Mouse (Mus musculus) thymus, adult 18-20 months (tissue): ENCODE measurements at regions not wholly inside any gene's neighbourhood (a gene's known extent, or its start where the extent isn't known, plus 50 kb on each side); places are given as distances from the start of the nearest gene placed in this dataset.

Experiments
- DNase-seq, 2 experiments: peaks; one replicate each; pipeline ENCODE4 v3.0.0; 2022; ENCODE audit warnings: mixed read lengths in 2 of 2

DNA sequence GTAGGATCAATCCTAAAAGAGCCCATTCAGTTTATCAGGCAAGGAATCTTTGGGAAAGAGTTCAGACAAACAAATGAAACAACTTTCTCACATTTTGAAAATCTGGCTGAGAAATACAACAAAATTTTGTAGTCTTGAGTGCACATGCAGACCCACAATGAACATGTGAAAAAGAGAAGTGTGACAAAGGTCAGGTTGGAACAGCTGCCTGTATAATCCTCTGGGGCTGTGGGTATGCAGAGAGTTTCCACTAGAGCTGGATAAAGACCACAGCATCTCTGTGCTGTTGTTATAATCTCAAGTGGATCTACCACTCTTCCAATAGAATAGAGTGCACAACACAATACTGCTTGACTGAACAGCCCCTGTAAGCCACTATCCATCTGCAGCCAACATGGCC, 482.3 kb downstream of the Irx1 start:
- no peak for DNase-seq

DNA sequence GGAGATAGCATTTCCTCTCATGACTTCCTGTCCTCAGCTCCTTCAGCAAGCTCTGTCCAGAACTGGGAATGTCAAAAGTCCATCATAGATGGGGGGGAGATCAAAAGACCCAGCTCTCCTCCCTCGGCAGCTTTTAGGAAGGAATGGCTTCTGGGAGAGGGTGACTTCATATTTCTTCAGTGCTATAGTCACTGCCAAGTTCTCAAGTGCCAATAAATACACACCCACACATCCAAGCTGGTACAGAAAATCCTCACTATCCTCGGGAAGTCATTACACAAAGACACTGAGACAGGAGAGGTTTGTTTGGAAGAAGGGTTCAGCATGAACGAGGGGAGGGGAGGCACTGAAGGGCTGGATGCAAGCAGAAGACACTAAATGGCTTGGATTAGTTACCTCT, 502.0 kb downstream of the Irx1 start:
- no peak for DNase-seq

DNA sequence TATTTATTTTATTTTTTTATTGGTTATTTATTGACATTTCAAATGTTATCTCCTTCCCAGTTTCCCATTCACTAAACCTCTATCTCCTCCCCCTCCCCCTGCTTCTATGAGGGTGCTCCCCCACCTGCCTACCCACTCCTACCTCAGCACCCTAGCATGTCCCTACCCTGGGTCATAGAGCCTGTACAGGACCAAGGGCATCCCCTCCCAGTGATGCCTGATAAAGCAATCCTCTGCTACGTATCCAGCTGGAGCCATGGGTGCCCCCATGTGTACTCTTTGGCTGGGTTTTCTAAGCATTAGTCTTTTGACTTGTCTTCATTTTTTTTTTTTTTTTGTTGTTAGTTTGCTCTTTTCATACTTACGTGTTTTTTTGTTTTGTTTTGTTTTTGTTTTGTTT, 502.9 kb downstream of the Irx1 start:
- DNase-seq = no peak

DNA sequence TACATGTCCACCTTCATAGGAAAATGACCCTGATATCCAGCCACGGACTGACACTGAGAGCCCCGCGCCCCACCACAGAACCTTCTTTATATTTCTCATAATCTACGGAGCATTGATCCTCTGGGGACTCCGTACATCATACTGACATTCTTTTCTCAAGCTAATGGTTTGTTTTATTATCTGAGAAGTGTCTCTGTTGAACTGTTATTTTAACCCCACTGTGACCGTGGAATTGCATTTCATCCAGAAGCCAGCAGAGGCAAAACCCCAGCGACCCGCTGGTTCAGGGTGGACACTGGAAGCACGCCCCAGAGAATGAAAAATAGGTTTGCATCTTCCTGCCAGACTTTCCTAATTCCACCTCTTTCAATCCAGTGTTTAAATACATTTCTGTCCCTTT, 503.4 kb downstream of the Irx1 start:
- no peak for DNase-seq

DNA sequence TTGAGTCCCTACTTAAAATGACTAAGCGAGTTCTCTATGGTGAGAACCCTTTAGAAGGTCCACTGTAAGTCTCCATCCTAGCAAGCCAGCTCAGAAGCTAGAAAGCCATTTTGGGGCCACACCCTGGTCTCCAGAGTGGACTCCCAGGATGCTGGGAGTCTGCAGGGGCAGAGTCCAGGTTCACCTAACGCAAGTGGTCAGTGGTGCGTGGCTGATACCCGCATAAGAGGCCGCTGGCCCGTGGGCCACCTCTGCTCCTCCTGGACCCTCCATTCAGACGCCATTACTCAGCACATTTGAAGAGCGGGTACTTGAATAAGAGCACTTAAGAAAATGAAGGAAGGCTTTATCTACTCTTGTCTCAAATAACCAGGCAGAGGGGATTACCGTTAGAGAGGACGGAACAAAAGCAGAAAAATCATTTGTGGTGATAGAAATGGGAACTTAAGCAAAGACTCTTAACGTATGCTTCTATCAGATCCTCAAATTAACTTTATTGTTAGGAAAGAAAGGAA, 504.4 kb downstream of the Irx1 start:
- DNase-seq = no peak

DNA sequence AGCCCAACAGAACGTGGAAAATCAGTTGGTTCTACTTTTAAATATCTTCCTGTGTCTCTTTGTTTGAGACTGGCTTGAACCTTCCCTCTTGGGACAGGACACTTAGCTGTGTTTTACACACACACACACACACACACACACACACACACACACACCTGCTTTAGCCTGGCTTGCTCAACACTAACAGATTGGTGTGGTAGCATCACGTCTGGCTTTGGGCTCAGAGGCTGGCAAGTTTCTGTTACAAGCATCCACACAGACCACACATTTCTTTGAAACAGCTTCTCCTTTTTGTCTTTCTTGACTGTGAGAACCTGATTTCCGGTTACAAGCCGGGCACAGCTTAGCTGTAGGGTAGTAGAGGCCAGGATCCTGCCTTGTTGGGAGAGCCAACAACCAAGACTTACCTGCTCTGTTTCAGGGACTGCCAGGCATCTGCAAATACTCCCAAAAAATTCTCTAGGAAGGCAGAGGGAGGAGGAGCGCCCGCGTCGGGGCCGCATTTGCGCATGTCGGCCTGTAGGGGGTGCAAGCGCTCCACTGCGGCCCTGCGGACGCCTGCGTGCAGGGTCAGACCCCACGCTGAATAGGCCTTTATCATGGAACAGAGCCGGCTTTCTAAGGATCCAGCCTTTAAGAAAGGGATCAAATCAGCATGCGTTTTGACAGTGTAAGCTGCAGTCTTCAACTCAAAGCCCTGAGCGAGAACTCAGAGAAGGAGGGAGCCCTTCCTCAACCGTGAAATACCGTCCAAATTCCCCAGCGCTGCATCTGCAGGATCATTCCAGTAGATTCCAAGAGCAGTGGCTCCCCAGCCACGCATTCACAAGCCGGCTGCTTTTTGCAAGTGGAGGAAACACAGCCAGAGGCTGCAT, 505.2 kb downstream of the Irx1 start:
- DNase-seq = no peak

DNA sequence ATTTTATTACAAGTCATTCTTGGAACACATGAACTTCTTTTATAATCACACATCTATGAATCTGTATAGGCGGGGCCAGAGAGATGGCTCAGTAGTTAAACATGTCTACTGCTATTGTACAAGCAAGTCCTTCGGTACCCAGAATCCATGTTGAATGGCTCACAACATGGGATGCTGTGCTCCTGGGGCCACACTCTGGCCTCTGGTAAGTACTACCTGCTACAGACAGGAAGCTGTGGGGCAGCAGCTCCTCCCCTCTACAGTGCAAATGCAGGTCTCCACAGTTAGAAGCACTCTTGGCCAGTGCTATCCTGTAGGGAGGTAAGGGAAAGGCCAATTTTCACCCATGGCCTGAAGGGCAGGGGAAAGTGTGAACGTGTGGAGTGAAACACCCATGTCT, 506.0 kb downstream of the Irx1 start:
- DNase-seq = no peak

DNA sequence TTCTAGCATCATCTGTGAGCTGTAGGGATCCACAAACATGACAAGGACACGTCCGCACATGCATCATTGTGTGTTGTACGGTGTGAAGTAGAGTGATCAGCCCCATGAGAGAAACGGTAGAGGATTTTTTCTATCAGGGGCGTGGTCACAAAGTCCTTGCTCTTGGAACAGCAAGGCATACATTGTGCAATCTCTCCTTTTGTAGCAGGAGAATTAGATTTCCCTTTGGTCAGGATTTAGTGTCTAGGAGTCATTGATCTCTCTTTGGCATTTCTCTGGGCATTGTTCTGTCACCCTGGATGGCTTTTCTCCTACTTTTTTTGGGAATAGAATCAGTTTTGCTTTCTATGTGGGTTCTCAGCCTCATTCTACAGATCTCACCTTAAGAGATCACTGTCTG, 511.3 kb downstream of the Irx1 start:
- DNase-seq = no peak

DNA sequence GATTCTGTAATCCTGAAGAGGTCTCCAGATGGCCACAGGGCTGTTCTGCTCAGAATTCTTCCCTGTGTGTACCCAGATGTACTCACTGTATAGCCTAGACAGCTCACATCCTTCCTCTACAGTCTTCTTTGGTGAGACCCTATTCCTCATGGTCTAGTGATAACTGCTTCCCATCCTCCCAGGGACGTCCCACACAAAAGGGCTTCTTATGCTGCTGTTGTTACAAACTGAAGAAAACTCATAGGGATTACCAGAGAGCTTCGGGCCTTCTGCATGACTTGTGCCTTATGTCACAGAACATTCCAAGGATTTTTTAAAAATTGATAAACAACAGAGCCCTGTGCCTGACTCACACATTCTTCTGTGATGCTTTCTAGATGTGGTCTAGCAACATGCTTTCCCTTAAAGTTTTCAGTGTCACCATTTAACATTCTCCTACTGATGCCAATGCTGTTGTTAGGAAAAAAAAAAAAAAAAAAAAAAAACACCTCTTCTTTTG, 525.9 kb downstream of the Irx1 start:
- no peak for DNase-seq

DNA sequence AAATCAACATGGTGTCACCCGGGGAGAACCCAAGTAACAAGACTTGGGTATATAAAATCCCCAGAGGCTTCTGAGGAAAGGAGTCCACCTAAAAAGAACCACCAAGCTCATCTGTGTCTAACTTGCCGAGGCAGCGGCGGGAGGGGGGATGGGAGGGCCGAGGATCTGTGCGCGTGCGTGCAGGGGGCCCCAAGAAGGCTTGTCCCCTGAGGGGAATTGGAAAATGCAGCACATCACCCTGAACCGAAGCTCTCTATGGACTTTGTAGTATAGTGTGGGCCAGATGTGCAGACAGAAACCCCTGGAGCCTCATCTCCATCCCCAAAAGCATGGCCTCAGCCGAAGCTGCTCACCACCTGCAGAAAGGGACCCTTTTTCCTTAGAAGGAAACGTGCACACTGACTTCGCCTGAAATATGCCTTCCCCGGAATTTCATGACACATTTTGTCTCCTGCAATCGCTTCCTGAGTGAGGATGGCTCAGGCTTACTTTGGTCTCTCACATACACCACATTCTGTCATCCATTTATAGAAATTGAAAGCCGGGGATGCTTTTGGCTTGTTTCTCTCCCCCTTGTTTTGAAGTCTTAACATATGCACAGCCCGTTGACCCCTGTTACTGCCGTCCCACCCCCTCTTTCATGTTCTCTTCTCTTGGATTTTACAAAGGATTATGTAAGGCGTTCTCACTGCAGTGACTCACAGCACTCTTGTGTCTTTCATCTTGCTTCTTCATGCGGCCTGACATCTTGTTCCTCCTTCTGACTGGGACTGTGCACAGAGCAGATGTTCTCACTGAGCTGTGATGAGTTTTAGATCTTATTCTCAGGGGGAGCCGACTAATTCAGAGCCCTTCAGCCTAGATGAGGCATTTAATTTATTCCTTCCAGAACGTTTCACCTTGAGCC, 559.6 kb downstream of the Irx1 start:
- no peak for DNase-seq

DNA sequence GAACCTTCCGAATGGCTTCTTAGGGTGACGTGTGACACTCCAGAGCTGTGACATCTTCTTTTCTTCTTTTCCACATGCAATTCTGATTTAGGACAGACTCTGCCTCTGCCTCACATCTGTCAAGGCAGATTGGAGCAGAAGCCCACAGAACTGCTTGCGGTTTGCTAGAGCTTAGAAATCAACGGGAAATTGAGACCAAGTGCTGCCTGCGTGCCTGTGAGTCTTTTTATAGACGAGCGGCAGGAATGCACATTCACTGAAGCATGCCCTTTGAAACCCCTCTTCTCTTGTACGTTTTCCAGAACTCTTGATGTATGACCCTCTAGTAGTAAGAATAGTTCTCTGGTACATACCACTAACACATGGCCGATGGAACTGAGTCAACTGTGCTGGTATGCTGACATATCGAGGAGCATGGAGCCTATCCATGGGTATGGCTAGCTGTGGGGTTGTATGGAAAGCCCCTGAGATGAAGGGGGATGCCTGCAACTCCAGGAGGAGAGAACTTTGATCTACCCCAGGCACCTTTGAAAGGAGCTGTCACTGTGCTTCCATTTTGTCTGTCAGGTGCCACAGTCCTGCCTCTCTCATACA, 552.2 kb upstream of the Adamts16 start:
- no peak for DNase-seq

DNA sequence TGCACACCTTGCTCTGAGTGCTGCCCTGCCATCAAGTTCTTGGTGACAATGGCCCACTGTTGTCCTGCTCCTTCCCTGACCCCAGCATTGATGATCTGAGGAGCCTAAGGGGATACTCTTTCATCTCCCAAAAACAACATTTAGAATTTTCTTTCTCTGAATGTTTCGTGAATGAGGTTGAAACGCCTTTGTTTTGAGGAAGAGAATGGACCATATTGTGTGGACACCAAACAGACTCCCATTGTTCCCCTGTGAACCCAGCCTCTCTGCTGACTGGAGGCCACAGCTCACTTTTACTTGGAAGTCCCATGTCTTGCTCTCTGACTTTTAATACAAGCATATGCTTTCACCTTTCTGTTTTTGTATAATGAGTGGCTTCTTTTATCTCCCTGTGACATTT, 537.0 kb upstream of the Adamts16 start:
- no peak for DNase-seq

DNA sequence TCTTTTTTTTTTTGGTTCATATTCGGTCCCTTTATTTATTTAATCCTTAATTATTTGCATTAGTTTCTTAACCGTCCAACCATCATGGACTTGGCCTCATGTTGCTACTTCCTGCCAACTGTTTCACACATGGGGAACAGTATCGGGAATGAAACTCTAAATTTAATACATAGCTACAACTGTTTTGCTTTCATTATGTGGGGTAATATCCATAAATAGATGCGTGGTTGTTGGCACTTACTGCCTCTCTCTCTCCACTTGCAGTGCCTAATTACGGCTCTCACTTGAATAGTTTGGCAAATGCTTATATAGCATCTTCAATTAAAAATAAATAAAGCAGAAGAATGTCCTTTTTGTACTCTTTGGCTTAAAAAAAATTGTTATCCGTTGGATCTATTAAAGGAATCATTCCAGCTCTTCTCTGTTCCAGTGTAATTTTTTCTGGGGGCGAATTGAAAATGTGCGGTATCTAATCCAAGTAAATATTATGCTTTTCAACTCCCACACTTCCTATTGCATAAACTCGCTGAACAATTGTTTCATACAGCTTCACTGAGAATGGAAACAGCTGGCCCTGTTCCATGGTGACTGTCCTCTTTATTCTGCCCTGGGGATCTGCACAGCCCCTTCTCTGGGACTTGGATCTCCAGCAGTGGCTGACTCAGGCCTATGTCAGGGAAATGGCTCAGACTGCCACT, 534.4 kb upstream of the Adamts16 start:
- no peak for DNase-seq

DNA sequence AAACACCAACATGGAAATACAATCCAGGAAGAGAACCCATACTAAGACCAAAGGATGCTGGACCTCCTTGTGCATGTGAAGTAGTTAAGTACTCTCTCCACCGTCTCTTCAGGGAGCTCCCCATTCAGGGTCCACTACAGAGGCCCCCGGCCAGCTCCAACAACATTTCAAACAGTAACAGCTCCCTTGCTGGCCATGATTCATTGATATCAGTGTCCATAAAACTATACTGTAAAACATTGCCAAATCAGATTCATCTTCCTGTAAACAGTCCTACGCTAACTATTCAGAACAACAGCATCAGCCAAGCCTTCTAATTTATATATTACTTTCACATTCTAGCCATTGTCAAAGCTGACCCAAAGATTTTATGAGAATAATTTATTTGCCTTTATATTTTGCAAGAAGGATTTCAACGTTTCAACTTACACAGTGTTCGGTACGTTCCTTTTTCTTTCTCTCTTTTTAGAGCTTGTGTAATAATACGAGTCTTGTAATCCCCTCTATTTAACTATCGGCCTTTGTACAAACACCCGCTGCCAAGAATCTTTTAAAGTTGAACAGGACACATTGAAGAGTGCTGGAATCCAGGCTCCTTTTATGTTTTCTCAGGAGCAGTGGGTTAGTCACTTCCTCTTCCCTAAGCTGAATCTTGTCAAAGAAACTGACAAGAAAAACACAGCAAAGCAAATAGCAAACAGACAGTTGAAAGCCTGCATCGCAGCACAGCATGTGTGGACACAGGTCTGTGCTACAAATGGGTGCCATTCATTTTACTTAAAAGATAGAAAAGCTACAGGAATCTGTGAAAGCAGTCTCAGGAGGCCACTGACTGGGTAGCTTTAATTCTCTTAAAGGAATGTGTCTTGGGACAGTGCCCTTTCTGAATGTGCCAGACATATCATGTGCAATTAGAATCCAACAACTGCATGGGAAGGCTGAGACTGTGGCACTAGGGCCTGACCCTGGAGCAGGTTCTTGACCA, 531.4 kb upstream of the Adamts16 start:
- DNase-seq = no peak

DNA sequence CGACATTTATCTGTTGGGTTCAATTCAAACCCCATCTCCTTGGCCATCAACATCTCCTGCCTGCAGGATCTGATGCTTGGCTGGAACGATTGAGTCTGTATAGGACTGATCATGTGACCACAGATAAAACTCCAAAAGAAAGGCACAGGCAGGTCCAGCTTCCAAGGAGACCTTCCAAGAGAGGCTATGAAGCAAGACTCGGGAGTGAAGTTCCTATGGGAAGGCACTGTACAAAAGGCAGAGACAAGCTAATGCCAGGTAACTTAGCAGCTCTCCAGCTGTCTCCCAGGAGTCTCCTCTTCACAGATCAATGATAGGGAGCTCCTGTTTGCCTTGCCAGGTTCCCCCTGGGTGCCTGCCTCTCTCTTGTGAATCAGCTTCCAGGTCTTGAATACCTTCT, 528.2 kb upstream of the Adamts16 start:
- DNase-seq = no peak

DNA sequence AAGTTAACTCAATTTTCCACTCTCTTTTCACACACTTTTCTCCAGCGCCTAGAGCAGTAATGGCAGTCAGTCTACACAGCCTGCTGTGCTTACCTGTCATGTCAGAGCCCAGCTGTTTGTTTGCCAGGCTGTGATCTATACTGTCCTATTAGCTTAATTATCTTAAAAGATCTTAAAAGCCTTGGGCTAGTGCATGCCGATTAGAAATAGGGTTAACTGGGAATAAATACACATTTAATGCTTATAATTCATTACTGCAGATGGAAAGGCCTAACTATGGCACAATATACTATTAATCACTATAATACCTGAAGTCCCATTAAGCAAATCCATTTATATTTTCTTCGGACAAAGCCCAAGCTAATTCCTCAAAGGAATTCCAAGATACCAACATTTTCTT, 523.6 kb upstream of the Adamts16 start:
- no peak for DNase-seq

DNA sequence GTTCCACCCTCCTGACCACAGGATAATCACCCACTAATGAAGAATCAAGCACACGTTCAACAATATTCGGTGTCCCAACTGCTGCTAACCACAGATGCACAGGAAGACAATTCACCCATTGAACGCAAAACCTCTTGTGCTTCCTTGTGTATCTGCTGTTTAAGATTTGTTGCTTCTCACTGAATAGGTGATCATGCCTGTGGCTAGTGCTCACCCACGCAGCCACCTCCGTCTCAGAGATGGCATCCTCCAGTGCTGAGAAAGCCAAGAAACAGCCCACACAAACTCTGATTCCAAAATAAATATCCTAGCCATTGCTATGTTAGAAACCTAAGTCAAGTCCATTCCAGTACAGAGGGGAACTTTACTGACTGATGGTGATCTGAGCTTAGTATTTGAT, 520.7 kb upstream of the Adamts16 start:
- DNase-seq = no peak

DNA sequence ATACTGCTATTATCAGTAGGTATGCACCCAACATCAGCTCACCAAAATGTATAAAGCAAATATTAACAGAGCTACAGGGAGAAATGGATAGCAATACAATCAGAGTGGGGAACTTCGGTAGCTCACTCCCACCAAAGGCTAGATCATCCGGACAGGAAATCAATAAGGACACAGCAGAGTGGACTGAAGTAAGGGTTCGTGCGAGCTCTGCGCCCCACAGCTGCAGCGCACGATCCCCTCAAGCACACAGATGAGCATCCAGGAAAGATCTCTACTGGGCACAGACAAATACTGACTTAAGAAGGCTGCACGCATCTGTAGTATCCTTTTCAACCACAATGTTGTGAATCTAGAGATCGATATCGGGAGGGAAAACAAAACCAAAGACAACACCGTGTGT, 517.5 kb upstream of the Adamts16 start:
- no peak for DNase-seq

DNA sequence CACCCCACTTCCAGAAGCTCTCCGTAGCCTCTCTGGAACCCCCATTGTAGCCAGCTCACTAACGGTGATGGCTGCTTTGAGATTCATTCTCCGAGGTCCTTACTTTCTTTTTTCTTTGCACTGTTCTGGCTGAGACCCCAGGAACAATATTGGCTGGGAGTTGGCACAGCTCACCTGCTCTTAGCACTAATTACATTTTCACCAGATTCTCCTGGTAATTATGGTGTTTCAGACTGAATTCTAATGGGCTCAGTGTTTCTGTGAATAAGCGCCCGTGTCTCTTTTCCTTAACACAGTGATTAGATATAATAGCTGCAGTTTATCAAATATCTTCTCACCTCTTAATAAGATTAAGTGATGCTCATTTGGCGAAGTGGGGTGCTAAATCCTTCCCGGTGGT, 509.2 kb upstream of the Adamts16 start:
- DNase-seq = no peak

DNA sequence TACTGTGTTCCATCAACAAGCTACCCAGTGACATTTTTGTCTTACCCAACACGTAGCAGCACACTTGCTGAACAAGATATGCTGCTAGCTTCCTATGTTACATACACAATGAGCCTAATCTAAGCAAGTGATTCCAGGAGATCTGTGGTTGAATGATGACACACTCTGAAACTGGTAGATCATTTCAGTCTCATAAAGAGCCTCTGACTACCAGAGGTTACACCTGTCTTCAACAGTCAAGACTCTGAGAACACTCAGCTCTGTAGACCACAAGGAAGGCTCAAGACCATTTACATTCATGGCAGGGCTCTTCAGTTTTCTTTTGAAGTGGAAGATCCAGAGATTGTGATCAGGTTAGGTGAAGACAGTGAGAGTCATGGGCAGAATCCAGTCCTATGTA, 501.3 kb upstream of the Adamts16 start:
- DNase-seq = no peak

DNA sequence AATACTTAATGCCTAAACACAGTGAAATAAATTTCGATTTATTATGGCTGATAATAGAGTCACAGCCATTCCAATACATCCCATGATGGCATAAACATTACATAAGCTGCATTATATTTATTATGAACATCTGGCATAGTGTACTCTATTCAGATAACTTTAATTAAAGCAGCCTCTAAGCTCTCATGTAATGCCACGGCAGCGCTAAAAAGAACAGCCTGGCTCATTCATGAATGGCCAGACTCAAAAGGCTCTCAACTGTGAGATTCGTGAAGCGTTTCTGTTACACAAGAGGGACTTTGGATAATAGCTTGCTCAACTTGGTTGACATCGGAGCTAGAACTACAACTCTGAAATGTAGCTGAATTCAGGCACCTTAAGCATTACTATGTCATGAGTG, 497.1 kb upstream of the Adamts16 start:
- no peak for DNase-seq
